Mouse (Mus musculus) hindbrain, embryonic 11.5 days (tissue): ENCODE measurements around the gene Gm20509. TPM values are rescaled to one million over a fixed set of nuclear protein-coding genes. Genes with fewer than 3 reads are reported as not detected.
"Not testable (repeated sequence)": the region's sequence is repeated elsewhere in the genome, so short reads cannot be mapped to it uniquely, and the experiment has no call there.

Experiments used
- ATAC-seq: fragments of 200-750 bp; cut with Nextera tagmentation; 2 replicates; pipeline ENCODE4 v1.8.0; 2017; ENCODE audit warnings: mild to moderate bottlenecking, moderate TSS enrichment, moderate library complexity; ENCODE audit not compliant: low FRiP score
- DNase-seq: peaks from one replicate; pipeline ENCODE4 v3.0.0-alpha.2; 2015; ENCODE audit warnings: low spot score
- H3K27ac ChIP-seq: fragments of 300-500 bp; sonication (generic); 2 replicates; pipeline ENCODE4 v1.5.1; 2014; ENCODE audit warnings: mild to moderate bottlenecking, low read depth, low read length
- H3K27me3 ChIP-seq: fragments of 300-500 bp; sonication (generic); 2 replicates; pipeline ENCODE4 v1.6.1; 2014; ENCODE audit warnings: mild to moderate bottlenecking, low read length, moderate library complexity, mixed read lengths; ENCODE audit not compliant: control insufficient read depth, insufficient read depth
- H3K36me3 ChIP-seq: fragments of 300-500 bp; sonication (generic); 2 replicates; pipeline ENCODE4 v1.6.1; 2014; ENCODE audit warnings: mild to moderate bottlenecking, low read length, moderate library complexity, mixed read lengths; ENCODE audit not compliant: control insufficient read depth, insufficient read depth
- H3K4me1 ChIP-seq: fragments of 300-500 bp; sonication (generic); replicated peaks from 2 replicates; pipeline ENCODE4 v1.6.1; 2014; ENCODE audit warnings: low read length, mixed read lengths; ENCODE audit not compliant: control insufficient read depth, insufficient read depth
- H3K4me2 ChIP-seq: fragments of 300-500 bp; sonication (generic); replicated peaks from 2 replicates; pipeline ENCODE4 v1.6.1; 2014; ENCODE audit warnings: mild to moderate bottlenecking, low read depth, low read length
- H3K4me3 ChIP-seq: fragments of 300-500 bp; sonication (generic); 2 replicates; pipeline ENCODE4 v1.5.1; 2014; ENCODE audit warnings: low read depth, low read length
- H3K9ac ChIP-seq: fragments of 300-500 bp; sonication (generic); 2 replicates; pipeline ENCODE4 v1.6.1; 2014; ENCODE audit warnings: low read depth, low read length
- H3K9me3 ChIP-seq: fragments of 300-500 bp; sonication (generic); 2 replicates; pipeline ENCODE4 v1.6.1; 2016; ENCODE audit warnings: low read length; ENCODE audit not compliant: control insufficient read depth
- WGBS: fragments of 180-500 bp; shearing (Covaris S2); extraction: QIAGEN DNeasy Blood & Tissue Kit; methylation state at CpG from one replicate; pipeline ENCODE4 v1.1.7; 2014; 5-methylcytosine and 5-hydroxymethylcytosine counted together
- polyA plus RNA-seq: library from polyadenylated mRNA; unstranded; fragments of >200 nt; fragmentation: Nextera tagmentation; extraction: Ambion mirVana; gene quantifications from 2 replicates; pipeline ENCODE4 v1.2.1, GENCODE M21; 2014

Gene Gm20509
- polyA plus RNA-seq, 1 experiment from 2014 or later: not detected

GRCm38 (mm10) chr9:73072426-73072825, 29.8 kb upstream of the Gm20509 start:
- Histone ChIP-seq H3K36me3 (no peaks in the 10 kb centered on the region), H3K4me2 (no peak overlapping the region), H3K9me3 (no peaks in the 10 kb centered on the region), H3K4me3 (no peak overlapping the region), H3K27ac (no peak overlapping the region), H3K27me3 (no peaks in the 10 kb centered on the region), H3K4me1 (no peaks in the 10 kb centered on the region), H3K9ac (no peak overlapping the region)
- ATAC-seq (no peak), DNase-seq (no peak)
- WGBS: 86% methylated on average over 8 of the region's 8 CpGs

DNA sequence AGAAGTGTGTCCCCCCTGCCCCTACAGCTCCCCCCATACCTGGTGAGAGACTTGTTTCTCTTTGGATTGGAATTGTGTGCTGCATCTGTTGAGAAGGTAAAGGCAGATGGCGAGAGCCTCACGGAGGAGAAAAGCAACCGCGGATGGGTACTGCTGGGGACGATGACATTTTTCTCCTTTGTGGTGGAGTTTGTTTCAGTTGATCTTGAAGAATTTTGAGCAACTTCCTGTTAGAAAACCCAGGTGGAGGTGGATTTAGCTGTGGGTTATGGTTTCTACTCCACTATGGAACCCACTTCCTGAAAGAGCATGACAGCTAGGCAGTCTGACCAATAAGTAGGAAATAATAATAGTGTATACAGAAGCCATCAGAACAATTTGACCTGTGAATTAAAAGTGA, 29.1 kb upstream of the Gm20509 start:
- H3K9ac ChIP-seq: no peak overlapping the region
- H3K27me3 ChIP-seq: no peaks in the 10 kb centered on the region
- no peaks in the 10 kb centered on the region for H3K4me1 ChIP-seq
- no peaks in the 10 kb centered on the region for H3K9me3 ChIP-seq
- DNase-seq (no peak), ATAC-seq (no peak)
- 92% methylated on average over 5 of the region's 5 CpGs for WGBS
- H3K4me2 ChIP-seq: no peak overlapping the region
- H3K4me3 ChIP-seq: no peak overlapping the region
- no peak overlapping the region for H3K27ac ChIP-seq
- H3K36me3 ChIP-seq: no peaks in the 10 kb centered on the region

- ATAC-seq, H3K27ac ChIP-seq, H3K9me3 ChIP-seq, DNase-seq, H3K4me2 ChIP-seq, H3K27me3 ChIP-seq, H3K4me3 ChIP-seq, H3K4me1 ChIP-seq, H3K9ac ChIP-seq, H3K36me3 ChIP-seq: not testable (repeated sequence)
- 87% methylated on average over 10 of the region's 12 CpGs for WGBS
These were observed 22.9 kb upstream of the Gm20509 start for GRCm38 (mm10) chr9:73079349-73079748.

DNA sequence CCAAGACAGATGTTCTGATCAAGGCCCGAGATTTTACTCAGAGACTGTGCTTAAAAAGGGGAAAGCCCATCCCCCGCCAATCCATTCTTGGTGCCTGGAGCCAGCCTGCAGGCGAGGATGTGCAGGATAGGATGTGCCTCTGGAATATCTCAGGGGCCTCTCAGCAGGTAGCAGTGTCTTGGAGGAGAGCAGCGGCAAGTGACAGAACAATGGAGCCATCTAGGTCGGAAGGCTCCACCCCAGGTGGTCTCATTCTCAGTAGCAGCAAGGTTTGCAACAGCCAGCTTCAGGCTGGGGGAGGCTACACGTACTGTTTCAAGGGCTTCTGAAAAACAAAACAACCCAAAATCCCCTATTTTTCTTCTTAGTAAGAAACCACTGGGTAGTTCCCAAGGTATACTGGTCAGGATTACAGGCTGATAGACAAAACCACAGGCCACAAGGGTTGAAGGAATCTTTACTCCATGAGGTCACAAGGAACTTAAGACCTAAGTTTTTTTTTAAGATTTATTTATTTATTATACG, 22.4 kb upstream of the Gm20509 start:
- ATAC-seq (no peak), DNase-seq (no peak)
- Histone ChIP-seq H3K4me3 (no peak overlapping the region), H3K27ac (no peak overlapping the region), H3K4me1 (no peaks in the 10 kb centered on the region), H3K4me2 (no peak overlapping the region), H3K9me3 (no peaks in the 10 kb centered on the region), H3K9ac (no peak overlapping the region), H3K36me3 (no peaks in the 10 kb centered on the region), H3K27me3 (no peaks in the 10 kb centered on the region)
- 30% methylated on average over 7 of the region's 7 CpGs for WGBS

- DNase-seq: no peak
- WGBS: 76% methylated on average over 8 of the region's 8 CpGs
- Histone ChIP-seq H3K27me3 (no peaks in the 10 kb centered on the region), H3K4me2 (no peak overlapping the region), H3K4me3 (no peak overlapping the region), H3K9ac (no peak overlapping the region), H3K36me3 (no peaks in the 10 kb centered on the region), H3K9me3 (no peaks in the 10 kb centered on the region), H3K4me1 (no peaks in the 10 kb centered on the region), H3K27ac (no peak overlapping the region)
- ATAC-seq: no peak
These were observed 19.8 kb upstream of the Gm20509 start for GRCm38 (mm10) chr9:73082291-73083000.

- DNase-seq: no peak
- WGBS: 79% methylated on average over 6 of the region's 6 CpGs
- ATAC-seq: no peak
These were observed 18.3 kb upstream of the Gm20509 start for GRCm38 (mm10) chr9:73083956-73084355.

GRCm38 (mm10) chr9:73085845-73086244, 16.4 kb upstream of the Gm20509 start:
- Histone ChIP-seq H3K4me3 (no peak overlapping the region), H3K9me3 (no peaks in the 10 kb centered on the region), H3K9ac (no peak overlapping the region), H3K27me3 (no peaks in the 10 kb centered on the region), H3K4me1 (no peaks in the 10 kb centered on the region), H3K4me2 (no peak overlapping the region), H3K36me3 (no peaks in the 10 kb centered on the region), H3K27ac (no peak overlapping the region)
- no peak for ATAC-seq
- WGBS: 87% methylated on average over 6 of the region's 6 CpGs
- DNase-seq: no peak

More at GRCm38 (mm10) chr9:73083956-73084355, 18.3 kb upstream of the Gm20509 start:
- Histone ChIP-seq H3K9ac (no peak overlapping the region), H3K27me3 (no peaks in the 10 kb centered on the region), H3K27ac (no peak overlapping the region), H3K4me2 (no peak overlapping the region), H3K36me3 (no peaks in the 10 kb centered on the region), H3K4me3 (no peak overlapping the region), H3K9me3 (no peaks in the 10 kb centered on the region), H3K4me1 (no peaks in the 10 kb centered on the region)

DNA sequence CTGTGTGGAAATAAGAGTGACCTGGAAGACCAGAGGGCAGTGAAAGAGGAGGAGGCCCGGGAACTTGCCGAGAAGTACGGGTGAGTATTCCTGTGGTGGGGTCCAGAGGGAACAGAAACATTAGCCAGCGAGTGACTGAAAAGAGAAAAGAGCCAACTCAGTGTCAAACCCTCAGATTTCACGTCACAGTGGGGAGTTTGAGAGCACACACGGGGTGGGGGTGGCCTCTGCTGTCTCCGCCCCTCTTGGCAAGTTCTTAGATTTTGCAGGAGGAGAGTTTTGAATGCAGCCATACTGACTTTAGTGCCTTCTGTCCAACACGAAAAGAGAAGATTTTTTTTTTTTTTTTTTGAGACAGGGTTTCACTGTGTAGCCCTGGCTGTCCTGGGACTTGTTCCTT, 15.1 kb upstream of the Gm20509 start:
- Histone ChIP-seq H3K27me3 (no peaks in the 10 kb centered on the region), H3K4me3 (no peak overlapping the region), H3K27ac (no peak overlapping the region), H3K4me1 (no peaks in the 10 kb centered on the region), H3K4me2 (no peak overlapping the region), H3K9me3 (no peaks in the 10 kb centered on the region), H3K9ac (no peak overlapping the region), H3K36me3 (no peaks in the 10 kb centered on the region)
- no peak for DNase-seq
- 64% methylated on average over 8 of the region's 8 CpGs for WGBS
- no peak for ATAC-seq

DNA sequence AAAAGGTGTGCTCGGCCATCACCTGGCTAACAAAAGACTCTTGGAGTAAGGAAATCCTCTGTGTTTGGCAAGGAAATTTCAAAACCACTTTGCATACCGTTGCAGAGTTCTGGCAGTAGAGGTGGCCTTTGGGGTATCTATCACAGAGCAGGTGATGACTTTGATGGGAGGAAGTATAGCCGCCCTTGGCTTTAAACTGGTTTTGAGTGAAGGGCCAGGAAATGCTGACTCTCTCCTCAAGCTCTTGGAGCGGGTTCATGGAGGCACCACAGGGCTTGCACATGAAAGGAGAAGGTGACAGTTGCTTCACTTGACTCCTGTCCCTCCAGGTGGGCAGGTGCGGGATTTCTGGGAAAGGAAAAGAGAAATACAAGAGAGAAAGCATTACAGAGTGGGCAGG, 14.7 kb upstream of the Gm20509 start:
- Histone ChIP-seq H3K9me3 (no peaks in the 10 kb centered on the region), H3K9ac (no peak overlapping the region), H3K36me3 (no peaks in the 10 kb centered on the region), H3K4me2 (no peak overlapping the region), H3K27ac (no peak overlapping the region), H3K27me3 (no peaks in the 10 kb centered on the region), H3K4me3 (no peak overlapping the region), H3K4me1 (no peaks in the 10 kb centered on the region)
- ATAC-seq (no peak), DNase-seq (no peak)
- WGBS: 78% methylated on average over 5 of the region's 5 CpGs
